Mouse (Mus musculus) forebrain, embryonic 15.5 days (tissue): ENCODE results near the gene Ppp1r12b. TPM values are rescaled to one million over a fixed set of nuclear protein-coding genes. Genes with fewer than 3 reads are reported as not detected.
A peak's percentile ranks its signal among the peaks of the same experiment; 100 is the strongest.

Source experiments
- ATAC-seq: fragments of 200-750 bp; cut with Nextera tagmentation; replicated peaks from 2 replicates; pipeline ENCODE4 v1.8.0; 2017; ENCODE audit warnings: mild to moderate bottlenecking, moderate TSS enrichment, moderate library complexity
- H3K27ac ChIP-seq: fragments of 300-500 bp; sonication (generic); replicated peaks from 2 replicates; pipeline ENCODE4 v1.5.1; 2015; ENCODE audit warnings: mild to moderate bottlenecking, inconsistent platforms
- H3K27me3 ChIP-seq: fragments of 300-500 bp; sonication (generic); 2 replicates; pipeline ENCODE4 v1.6.1; 2015; ENCODE audit warnings: inconsistent platforms
- H3K36me3 ChIP-seq: fragments of 300-500 bp; sonication (generic); 2 replicates; pipeline ENCODE4 v1.6.1; 2015; ENCODE audit warnings: mild to moderate bottlenecking, inconsistent platforms
- H3K4me1 ChIP-seq: fragments of 300-500 bp; sonication (generic); 2 replicates; pipeline ENCODE4 v1.6.1; 2015; ENCODE audit warnings: inconsistent platforms
- H3K4me2 ChIP-seq: fragments of 300-500 bp; sonication (generic); replicated peaks from 2 replicates; pipeline ENCODE4 v1.6.1; 2015; ENCODE audit warnings: mild to moderate bottlenecking, inconsistent platforms
- H3K4me3 ChIP-seq: fragments of 300-500 bp; sonication (generic); 2 replicates; pipeline ENCODE4 v1.5.1; 2015; ENCODE audit warnings: mild to moderate bottlenecking, inconsistent platforms
- H3K9ac ChIP-seq: fragments of 300-500 bp; sonication (generic); replicated peaks from 2 replicates; pipeline ENCODE4 v1.6.1; 2015; ENCODE audit warnings: mild to moderate bottlenecking, inconsistent platforms
- H3K9me3 ChIP-seq: fragments of 300-500 bp; sonication (generic); 2 replicates; pipeline ENCODE4 v1.6.1; 2016; ENCODE audit warnings: inconsistent platforms
- WGBS: fragments of 180-500 bp; shearing (Covaris S2); methylation state at CpG from one replicate; pipeline ENCODE4 v1.1.7; 2015; ENCODE audit warnings: mixed read lengths; 5-methylcytosine and 5-hydroxymethylcytosine counted together
- polyA plus RNA-seq: library from polyadenylated mRNA; unstranded; fragments of >200 nt; fragmentation: Nextera tagmentation; extraction: Ambion mirVana; gene quantifications from 2 replicates; pipeline ENCODE4 v1.2.1, GENCODE M21; 2015

Ppp1r12b gene
- polyA plus RNA-seq, 1 experiment from 2014 or later: 16.4 TPM

DNA sequence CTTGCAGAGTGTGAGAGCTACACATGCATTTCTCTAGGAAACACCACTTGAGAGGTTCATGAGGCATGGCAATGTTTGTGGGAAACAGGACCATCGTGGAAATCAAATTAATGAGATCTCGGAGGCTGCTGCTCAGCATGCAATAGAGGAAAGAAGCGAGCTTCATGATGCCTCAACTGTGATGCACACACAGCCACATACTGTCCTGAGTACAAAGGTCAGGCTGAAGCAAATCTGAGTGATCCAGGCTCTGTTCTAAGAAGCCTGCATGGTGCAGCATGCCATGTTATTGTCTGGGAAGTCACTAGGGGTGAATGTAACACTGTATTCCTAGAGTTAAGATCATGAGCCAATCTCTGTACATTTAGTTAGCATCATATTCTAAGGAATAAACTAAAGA, 140.0 kb downstream of the Ppp1r12b start:
- Histone ChIP-seq H3K4me1 (peaks cover 9% of the 10 kb centered on the region), H3K4me3 (no peak overlapping the region), H3K36me3 (no peaks in the 10 kb centered on the region), H3K27me3 (no peaks in the 10 kb centered on the region), H3K4me2 (no peak overlapping the region), H3K27ac (no peak overlapping the region), H3K9me3 (no peaks in the 10 kb centered on the region), H3K9ac (no peak overlapping the region)
- no peak for ATAC-seq
- 77% methylated on average over 3 of the region's 3 CpGs for WGBS

DNA sequence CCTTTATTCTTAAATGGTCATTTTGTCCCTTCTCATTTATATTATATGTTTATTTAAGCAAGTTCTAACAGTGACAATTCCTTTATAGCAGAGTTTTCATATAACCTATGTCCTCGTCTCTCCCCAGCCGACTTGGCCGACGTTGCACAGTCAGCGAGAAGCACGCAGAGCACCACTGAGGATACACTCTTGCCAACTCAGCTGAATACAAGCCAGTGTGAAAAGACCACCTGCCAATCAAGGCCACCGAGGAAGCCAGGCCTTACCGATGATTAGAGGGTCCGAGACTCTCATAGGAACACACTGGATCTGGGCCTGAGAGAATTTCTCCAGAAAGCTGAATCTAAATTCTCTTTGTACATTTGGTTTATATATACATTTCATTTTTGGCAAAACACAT, 150.3 kb downstream of the Ppp1r12b start:
- Histone ChIP-seq H3K4me1 (peaks cover 29% of the 10 kb centered on the region), H3K27ac (peak overlapping the region; percentile 62; the same call in 1 of the 2 replicates), H3K36me3 (no peaks in the 10 kb centered on the region), H3K27me3 (no peaks in the 10 kb centered on the region), H3K4me2 (no peak overlapping the region), H3K9ac (no peak overlapping the region), H3K4me3 (no peak overlapping the region), H3K9me3 (no peaks in the 10 kb centered on the region)
- ATAC-seq: 0 out of 2 replicates have a peak, but pooled peaks have one; percentile 48
- WGBS: 24% methylated on average over 9 of the region's 9 CpGs

DNA sequence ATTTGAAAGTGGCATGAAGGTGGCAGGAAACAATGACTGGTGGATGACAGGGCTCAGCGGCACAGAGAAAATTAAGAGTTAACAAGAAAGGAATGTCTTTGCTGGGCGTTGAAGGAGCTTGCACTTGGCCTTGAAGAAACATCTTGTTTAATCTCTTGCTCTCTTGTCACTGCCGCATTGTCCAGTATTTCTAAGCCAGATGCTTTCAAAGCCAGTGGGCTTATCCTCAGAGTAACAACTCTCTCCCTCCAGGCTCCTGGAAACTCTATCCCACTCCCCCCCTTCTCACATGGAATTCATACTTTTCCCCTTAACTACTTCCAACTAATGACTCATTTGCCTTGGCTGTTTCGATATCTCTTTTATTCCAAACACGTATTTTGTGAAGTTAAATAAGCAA, 151.4 kb downstream of the Ppp1r12b start:
- no peaks in the 10 kb centered on the region for H3K27me3 ChIP-seq
- no peak for ATAC-seq
- H3K4me3 ChIP-seq: no peak overlapping the region
- H3K4me2 ChIP-seq: no peak overlapping the region
- H3K36me3 ChIP-seq: no peaks in the 10 kb centered on the region
- 25% methylated on average over 5 of the region's 5 CpGs for WGBS
- no peak overlapping the region for H3K9ac ChIP-seq
- H3K4me1 ChIP-seq: peaks cover 29% of the 10 kb centered on the region
- peak overlapping the region; percentile 57 for H3K27ac ChIP-seq
- H3K9me3 ChIP-seq: no peaks in the 10 kb centered on the region

DNA sequence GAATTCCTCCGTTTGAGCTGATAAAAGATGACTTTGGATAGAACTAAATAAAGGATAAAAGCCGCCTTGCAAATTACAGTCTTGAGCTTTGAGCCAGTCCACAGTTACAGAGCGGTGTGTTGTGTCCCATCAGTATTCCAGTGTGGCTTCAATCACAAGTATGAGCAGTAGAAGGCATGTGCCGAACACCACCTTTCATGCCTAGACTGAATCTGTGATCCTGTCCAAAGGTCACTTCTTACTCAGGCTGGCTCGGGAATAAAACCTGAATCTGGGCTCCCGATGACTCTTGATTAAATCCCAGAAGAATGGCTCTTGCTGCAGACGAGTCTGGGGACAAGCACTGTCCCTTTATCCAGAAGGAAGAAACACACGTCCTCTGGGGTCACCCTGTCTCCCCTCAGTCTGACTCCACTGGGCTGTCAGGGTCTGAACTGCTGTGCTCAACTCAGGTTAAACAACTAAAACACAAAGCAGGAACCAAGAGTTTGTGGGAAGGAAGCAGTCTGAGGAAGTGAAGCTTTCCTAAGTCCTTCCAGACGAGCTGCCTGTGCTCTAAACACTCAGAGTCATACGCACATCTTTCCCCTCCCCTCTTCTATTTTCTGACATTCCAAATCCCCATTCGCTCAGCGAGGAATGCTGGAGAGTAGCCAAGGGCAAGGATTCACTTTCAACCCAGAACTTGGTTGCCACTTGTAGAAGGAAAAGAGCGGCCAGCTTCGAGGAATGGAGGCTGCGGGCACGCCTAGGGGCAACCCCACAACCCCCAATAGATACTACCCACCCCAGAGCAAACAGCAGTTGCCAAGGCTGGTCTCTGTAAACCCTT, 152.2 kb downstream of the Ppp1r12b start:
- 53% methylated on average over 16 of the region's 16 CpGs for WGBS
- H3K9me3 ChIP-seq: no peaks in the 10 kb centered on the region
- H3K27me3 ChIP-seq: no peaks in the 10 kb centered on the region
- 0 out of 2 replicates have a peak, but pooled peaks have one; percentile 26 for ATAC-seq
- H3K9ac ChIP-seq: no peak overlapping the region
- no peak overlapping the region for H3K4me3 ChIP-seq
- no peaks in the 10 kb centered on the region for H3K36me3 ChIP-seq
- H3K4me2 ChIP-seq: no peak overlapping the region
- peak overlapping the region; percentile 47 for H3K27ac ChIP-seq
- peaks cover 29% of the 10 kb centered on the region for H3K4me1 ChIP-seq

DNA sequence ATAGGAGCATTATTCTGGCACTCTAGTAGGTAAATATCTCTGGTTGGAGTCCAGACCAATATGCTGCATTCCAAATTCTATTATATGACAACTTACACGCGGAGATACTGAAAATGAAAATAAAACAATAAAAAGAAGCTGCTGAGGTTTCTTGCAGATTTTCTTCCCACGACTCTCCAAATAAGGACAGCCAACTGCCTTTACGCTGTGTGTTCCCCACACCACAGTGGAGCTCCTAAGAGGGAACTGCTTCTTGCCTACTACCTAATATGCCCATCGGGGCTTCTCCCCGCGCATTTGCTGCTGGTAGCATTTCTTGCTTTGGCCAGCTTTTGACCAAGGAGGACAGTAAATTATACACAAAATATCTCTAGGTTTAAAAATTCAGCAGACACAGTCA, 154.0 kb downstream of the Ppp1r12b start:
- Histone ChIP-seq H3K36me3 (no peaks in the 10 kb centered on the region), H3K4me1 (peaks cover 30% of the 10 kb centered on the region), H3K9ac (no peak overlapping the region), H3K27me3 (no peaks in the 10 kb centered on the region), H3K4me3 (no peak overlapping the region), H3K9me3 (no peaks in the 10 kb centered on the region), H3K4me2 (no peak overlapping the region), H3K27ac (no peak overlapping the region)
- WGBS: 93% methylated on average over 7 of the region's 7 CpGs
- no peak for ATAC-seq

DNA sequence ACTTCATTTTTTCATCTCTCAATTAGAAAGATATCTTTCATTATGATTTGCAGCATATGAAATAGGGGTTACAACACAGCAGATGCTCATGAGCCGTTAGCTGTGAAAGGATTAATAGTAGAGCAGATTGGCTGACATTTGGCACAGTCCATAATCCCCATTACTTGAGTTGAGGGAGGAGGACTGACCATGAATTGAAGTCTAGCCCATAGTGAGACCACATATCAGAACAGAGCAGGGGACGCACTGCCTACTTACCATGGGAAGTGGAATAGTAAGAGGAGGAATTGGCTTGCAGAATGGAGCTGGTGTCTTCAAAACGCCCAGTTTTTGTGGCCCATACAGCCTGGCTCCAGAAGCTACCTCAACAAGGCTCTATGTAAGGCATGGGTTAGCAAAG, 159.2 kb downstream of the Ppp1r12b start:
- H3K9me3 ChIP-seq: no peaks in the 10 kb centered on the region
- no peaks in the 10 kb centered on the region for H3K27me3 ChIP-seq
- no peak overlapping the region for H3K4me3 ChIP-seq
- no peaks in the 10 kb centered on the region for H3K36me3 ChIP-seq
- H3K4me2 ChIP-seq: no peak overlapping the region
- no peak; the same call in 1 of the 2 replicates for ATAC-seq
- peak overlapping the region; percentile 46 for H3K27ac ChIP-seq
- no peak overlapping the region for H3K9ac ChIP-seq
- H3K4me1 ChIP-seq: peaks cover 10% of the 10 kb centered on the region; the same call in 1 of the 2 replicates
- 66% methylated on average over 3 of the region's 3 CpGs for WGBS

DNA sequence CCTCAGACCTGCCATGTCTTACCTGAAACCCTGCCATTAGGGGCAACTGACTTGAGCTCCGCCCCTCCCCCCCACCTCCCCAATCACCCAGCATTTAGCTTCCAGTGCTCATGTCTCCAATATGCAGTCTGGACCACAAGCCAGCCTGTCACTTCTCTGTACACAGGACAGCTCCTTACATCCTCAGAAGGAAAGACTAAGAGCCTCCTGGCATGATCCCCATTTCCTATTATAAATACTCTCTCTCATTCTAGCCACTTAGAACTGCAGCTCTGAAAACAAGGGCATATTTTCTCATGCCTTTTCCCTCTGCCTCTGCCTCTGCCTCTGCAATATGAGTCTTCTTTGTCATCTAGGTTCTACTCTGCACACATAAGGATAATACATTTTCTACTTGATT, 159.7 kb downstream of the Ppp1r12b start:
- H3K36me3 ChIP-seq: no peaks in the 10 kb centered on the region
- no peak overlapping the region for H3K4me2 ChIP-seq
- ATAC-seq: no peak
- no peaks in the 10 kb centered on the region for H3K27me3 ChIP-seq
- WGBS: 91% methylated on average over 1 of the region's 1 CpGs
- H3K4me3 ChIP-seq: no peak overlapping the region
- no peaks in the 10 kb centered on the region for H3K9me3 ChIP-seq
- H3K27ac ChIP-seq: peak overlapping the region; percentile 46
- no peak overlapping the region for H3K9ac ChIP-seq
- peaks cover 10% of the 10 kb centered on the region; the same call in 1 of the 2 replicates for H3K4me1 ChIP-seq

DNA sequence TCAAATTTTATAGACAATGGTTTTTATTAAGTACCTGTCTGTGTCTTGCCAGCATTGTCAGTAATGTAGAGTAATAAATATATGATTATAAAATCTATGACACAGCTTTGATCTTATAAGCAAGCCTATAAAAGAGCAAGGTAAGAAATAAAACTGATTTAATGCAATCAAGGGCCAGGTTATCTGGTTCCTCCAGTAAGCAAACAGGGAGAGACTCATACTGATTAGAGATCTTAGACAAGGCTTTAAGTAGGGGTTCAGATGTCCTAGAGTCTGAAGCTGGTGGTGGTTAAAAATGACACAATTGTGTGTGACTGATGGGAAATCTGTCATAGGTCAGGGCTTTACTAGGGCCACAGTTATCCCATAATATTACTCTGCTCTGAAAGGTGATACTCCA, 164.3 kb downstream of the Ppp1r12b start:
- no peak overlapping the region for H3K4me3 ChIP-seq
- H3K27ac ChIP-seq: no peak overlapping the region
- H3K9ac ChIP-seq: no peak overlapping the region
- no peaks in the 10 kb centered on the region for H3K9me3 ChIP-seq
- no peaks in the 10 kb centered on the region for H3K27me3 ChIP-seq
- ATAC-seq: no peak
- H3K4me1 ChIP-seq: peaks cover 6% of the 10 kb centered on the region; the same call in 1 of the 2 replicates
- no peak overlapping the region for H3K4me2 ChIP-seq
- H3K36me3 ChIP-seq: no peaks in the 10 kb centered on the region

DNA sequence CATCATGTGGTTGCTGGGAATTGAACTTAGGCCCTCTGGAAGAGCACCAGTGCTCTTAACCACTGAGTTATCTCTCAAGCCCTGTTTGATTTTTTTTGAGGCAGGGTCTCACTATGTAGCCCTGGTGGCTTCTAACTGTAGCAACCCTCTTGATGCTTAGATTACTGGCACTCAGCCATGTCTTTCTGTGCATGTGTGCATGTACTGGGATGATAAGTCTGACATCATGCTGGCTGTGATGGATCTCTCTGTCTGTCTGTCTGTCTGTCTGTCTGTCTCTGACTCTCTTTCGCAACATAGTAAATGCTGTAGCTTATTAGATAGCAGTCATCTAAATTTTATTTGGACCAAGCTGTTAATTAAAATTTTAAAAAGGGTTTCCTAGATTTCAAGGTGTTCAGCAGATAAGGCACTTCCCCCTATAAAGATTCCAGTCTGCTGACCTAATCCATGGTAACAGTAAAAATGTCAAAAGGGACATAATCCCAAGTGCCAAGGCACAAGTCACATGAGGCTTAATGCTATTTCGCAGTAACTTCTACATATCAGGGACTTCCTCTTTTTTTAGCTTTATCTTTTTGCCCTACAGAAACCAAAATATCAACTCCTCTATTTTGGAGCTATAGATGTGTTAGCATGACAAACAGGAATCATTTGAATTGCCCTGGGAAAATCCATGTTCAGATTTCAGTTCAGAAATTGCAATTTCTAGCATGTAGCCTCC, 164.9 kb downstream of the Ppp1r12b start:
- WGBS: 87% methylated on average over 2 of the region's 2 CpGs
- no peak for ATAC-seq
- Histone ChIP-seq H3K9me3 (no peaks in the 10 kb centered on the region), H3K27me3 (no peaks in the 10 kb centered on the region), H3K9ac (no peak overlapping the region), H3K36me3 (no peaks in the 10 kb centered on the region), H3K4me3 (no peak overlapping the region), H3K27ac (no peak overlapping the region), H3K4me2 (no peak overlapping the region), H3K4me1 (peaks cover 1% of the 10 kb centered on the region; the same call in 1 of the 2 replicates)

DNA sequence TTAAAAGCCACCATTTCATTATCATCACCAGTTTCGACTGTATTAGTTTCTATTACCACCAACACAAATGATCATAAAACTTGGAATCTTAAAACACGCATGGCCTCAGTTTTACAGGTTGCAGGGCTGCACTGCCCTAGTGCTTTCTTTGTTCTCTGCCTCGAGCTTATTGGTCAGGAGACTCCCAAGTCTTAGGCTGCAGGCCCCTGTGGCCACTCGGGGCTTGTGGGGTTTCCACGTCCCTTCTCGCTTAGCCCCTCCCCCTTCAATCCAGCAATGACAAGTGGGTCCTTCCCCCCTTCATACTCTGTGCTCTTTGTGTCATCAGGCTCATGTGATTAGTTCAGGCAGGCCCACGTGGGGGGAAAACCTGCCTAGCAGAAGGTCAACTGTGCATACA, 167.6 kb downstream of the Ppp1r12b start:
- Histone ChIP-seq H3K27ac (no peak overlapping the region), H3K4me1 (no peaks in the 10 kb centered on the region), H3K36me3 (0 out of 2 replicates have a peak, but pooled peaks cover 2% of the 10 kb centered on the region), H3K9ac (no peak overlapping the region), H3K27me3 (no peaks in the 10 kb centered on the region), H3K4me2 (no peak overlapping the region), H3K9me3 (no peaks in the 10 kb centered on the region), H3K4me3 (no peak overlapping the region)
- ATAC-seq: no peak
- WGBS: 45% methylated on average over 7 of the region's 7 CpGs

DNA sequence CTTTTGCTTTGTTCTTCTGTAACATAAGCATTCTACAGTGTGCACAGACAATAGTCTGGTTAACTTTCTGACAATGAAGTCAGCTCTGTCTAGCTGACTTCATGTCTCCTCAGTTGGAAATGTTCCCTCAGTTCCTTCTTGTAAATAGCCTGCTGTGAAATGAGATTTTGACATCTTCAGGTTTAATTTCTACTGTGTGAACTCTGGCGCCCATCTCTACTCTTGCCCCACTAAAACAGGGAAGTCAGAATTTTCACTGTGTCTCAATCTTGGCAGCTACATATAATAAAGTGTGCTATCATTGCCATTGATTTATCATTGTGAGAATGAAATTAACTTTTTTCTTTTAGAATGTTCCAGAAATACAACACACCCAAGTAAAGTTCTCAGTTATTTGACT, 170.8 kb downstream of the Ppp1r12b start:
- H3K9ac ChIP-seq: no peak overlapping the region
- ATAC-seq: no peak
- H3K4me1 ChIP-seq: no peaks in the 10 kb centered on the region
- H3K36me3 ChIP-seq: 0 out of 2 replicates have a peak, but pooled peaks cover 2% of the 10 kb centered on the region
- WGBS: 95% methylated on average over 1 of the region's 1 CpGs
- H3K27ac ChIP-seq: no peak overlapping the region
- no peaks in the 10 kb centered on the region for H3K27me3 ChIP-seq
- no peak overlapping the region for H3K4me2 ChIP-seq
- H3K4me3 ChIP-seq: no peak overlapping the region
- H3K9me3 ChIP-seq: no peaks in the 10 kb centered on the region

DNA sequence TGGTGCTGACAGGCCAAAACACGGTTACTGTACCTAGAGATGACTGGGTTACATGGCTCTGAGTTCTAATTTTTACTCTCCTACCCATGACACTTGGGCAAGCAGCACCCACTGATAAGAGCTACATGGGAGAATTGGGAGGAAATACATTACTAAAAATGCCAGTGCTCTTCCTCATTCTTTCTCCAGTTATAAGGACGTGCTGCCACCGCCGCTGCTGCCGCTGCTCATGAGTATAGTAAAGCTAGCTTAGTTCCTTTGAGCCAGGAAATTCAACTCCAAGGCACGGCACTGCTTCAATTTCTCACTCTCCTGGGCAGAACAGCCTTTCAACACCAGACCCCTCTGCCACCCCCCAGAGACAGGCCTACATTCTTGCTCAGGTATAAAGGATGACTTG, 171.3 kb downstream of the Ppp1r12b start:
- no peak for ATAC-seq
- WGBS: 83% methylated on average over 6 of the region's 6 CpGs
- H3K36me3 ChIP-seq: 0 out of 2 replicates have a peak, but pooled peaks cover 2% of the 10 kb centered on the region

More for the DNA sequence above, 171.3 kb downstream of the Ppp1r12b start:
- H3K4me3 ChIP-seq: no peak overlapping the region
- no peaks in the 10 kb centered on the region for H3K9me3 ChIP-seq
- no peaks in the 10 kb centered on the region for H3K4me1 ChIP-seq
- no peak overlapping the region for H3K9ac ChIP-seq
- H3K27me3 ChIP-seq: no peaks in the 10 kb centered on the region
- no peak overlapping the region for H3K4me2 ChIP-seq
- H3K27ac ChIP-seq: no peak overlapping the region
